Mouse (Mus musculus): Measurements from ENCODE around the gene Scaper. TPM values are rescaled to one million over a fixed set of nuclear protein-coding genes. Genes with fewer than 3 reads are reported as not detected.
A peak's percentile ranks its signal among the peaks of the same experiment; 100 is the strongest.

Scaper gene
- polyA plus RNA-seq, 1 experiment: 2.6 TPM

- peaks cover 77% of the 10 kb centered on the region for H3K27me3 ChIP-seq (ENCODE audit: control insufficient read depth, insufficient read depth, low read length)
Observed at GRCm38 (mm10) chr9:55540888-55541287, 397.0 kb downstream of the Scaper start.

DNA sequence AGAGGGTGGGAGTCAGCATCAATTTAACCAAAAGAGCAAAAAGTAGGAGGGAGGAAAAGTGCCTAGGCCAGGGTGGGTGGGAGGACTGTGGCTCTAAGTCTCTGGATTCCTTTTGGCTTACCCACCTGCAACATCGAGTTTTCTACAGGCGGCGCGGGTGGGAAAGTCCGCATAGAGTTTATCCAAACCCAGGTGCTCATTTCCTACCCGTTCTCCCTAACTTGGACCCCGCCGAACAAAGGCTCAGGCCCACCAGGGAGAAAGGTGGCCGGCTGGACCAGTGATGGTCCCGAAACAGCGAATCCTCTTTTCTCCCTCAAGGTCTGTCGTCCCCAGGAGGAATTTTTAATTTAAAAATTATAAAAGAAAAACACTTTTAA, 397.5 kb downstream of the Scaper start:
- Histone ChIP-seq H3K4me1 (ENCODE audit: control insufficient read depth, insufficient read depth, insufficient read length, low read length) (peaks cover 27% of the 10 kb centered on the region), H3K27ac (ENCODE audit: insufficient read depth, low read depth, low read length) (no peak overlapping the region), H3K36me3 (ENCODE audit: control insufficient read depth, insufficient read depth, low read length) (no peaks in the 10 kb centered on the region), H3K27me3 (ENCODE audit: control insufficient read depth, insufficient read depth, low read length) (peaks cover 72% of the 10 kb centered on the region), H3K4me3 (ENCODE audit: low read depth, low read length) (peak overlapping the region; percentile 66; the same call in 1 of the 2 replicates)
- TF ChIP-seq CTCF (IDR thresholded peaks at IDR 0.05; ENCODE audit: extremely low read depth, insufficient read length, insufficient replicate concordance, low read depth, low read length) (no peak), POLR2A (IDR thresholded peaks at IDR 0.05; ENCODE audit: low read depth, low read length) (no peak)
- WGBS: 3% methylated on average over 12 of the region's 12 CpGs

More at GRCm38 (mm10) chr9:55540888-55541287, 397.0 kb downstream of the Scaper start:
- Histone ChIP-seq H3K36me3 (ENCODE audit: control insufficient read depth, insufficient read depth, low read length) (no peaks in the 10 kb centered on the region), H3K4me1 (ENCODE audit: control insufficient read depth, insufficient read depth, insufficient read length, low read length) (peaks cover 31% of the 10 kb centered on the region), H3K27ac (ENCODE audit: insufficient read depth, low read depth, low read length) (no peak overlapping the region), H3K4me3 (ENCODE audit: low read depth, low read length) (peak overlapping the region; percentile 66)
- WGBS: under 1% methylated on average over 28 of the region's 28 CpGs
- TF ChIP-seq CTCF (IDR thresholded peaks at IDR 0.05; ENCODE audit: extremely low read depth, insufficient read length, insufficient replicate concordance, low read depth, low read length) (no peak), POLR2A (IDR thresholded peaks at IDR 0.05; ENCODE audit: low read depth, low read length) (no peak)

DNA sequence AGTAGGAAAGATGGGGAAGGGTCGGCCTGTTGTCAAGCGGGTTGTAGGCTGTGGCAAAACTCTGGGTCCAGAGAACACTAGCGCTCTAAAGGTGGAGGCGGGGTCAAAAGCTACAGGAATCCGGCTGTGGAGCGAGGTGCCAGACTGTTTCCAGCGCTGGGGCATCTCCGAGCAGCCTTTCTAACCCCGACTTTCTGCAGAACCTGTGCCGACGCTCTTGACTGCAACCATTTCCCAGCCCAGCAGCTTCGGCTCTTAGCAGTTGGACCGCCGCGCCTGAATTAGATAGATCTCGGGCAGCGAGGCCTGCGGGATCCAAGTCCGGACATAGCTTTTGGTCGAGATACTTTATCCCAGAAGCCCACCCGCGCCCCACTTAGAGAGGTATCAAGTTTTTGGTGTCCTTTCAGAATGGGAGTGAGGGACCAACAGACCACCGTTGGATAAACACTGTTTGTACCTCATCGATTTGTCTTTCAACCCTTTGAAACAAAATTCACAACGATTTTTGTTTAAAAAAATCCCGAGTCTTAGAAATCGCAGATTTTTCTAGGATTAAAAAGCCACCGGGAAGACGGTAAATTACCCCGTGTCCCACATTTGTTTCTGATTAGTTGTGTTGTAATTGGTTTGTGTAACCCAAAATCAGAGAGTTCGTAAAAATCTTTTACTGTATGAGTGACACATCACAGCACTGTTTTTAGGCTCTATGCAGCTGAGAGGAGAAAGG, 398.1 kb downstream of the Scaper start:
- WGBS: 5% methylated on average over 31 of the region's 31 CpGs
- Histone ChIP-seq H3K4me1 (ENCODE audit: control insufficient read depth, insufficient read depth, insufficient read length, low read length) (peaks cover 22% of the 10 kb centered on the region), H3K4me3 (ENCODE audit: low read depth, low read length) (no peak overlapping the region), H3K27ac (ENCODE audit: insufficient read depth, low read depth, low read length) (no peak overlapping the region), H3K36me3 (ENCODE audit: control insufficient read depth, insufficient read depth, low read length) (no peaks in the 10 kb centered on the region), H3K27me3 (ENCODE audit: control insufficient read depth, insufficient read depth, low read length) (peaks cover 67% of the 10 kb centered on the region)
- no peak for TF ChIP-seq CTCF (IDR thresholded peaks at IDR 0.05; ENCODE audit: extremely low read depth, insufficient read length, insufficient replicate concordance, low read depth, low read length)
- no peak for TF ChIP-seq POLR2A (IDR thresholded peaks at IDR 0.05; ENCODE audit: low read depth, low read length)

- H3K4me3 ChIP-seq (ENCODE audit: low read depth, low read length): no peak overlapping the region
Observed at GRCm38 (mm10) chr9:55539006-55539405, 398.9 kb downstream of the Scaper start.

DNA sequence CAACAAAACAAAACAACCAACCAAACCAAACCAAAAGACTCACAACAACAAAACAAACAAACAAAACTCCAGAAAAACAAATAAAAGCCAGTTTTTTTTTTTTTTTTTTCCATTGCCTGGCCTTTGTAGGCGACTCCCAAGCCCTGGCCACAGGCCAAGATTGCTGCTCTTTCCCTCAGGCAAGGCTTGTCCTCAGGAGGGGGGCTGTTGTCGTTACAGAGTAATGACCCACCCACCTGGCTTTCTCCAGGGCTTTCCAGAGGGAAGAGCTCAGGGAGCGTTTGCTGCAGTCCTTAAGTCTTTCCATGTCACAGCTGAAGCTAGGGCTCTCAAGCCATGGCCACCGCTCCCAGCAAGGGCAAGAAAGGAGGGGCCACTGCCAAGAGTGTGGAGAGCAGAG, 399.5 kb downstream of the Scaper start, which contains the start of gene Isl2:
Gene Isl2 (plus strand): TSS at position 296 of the 400 bp plus-strand sequence.
- H3K27me3 ChIP-seq (ENCODE audit: control insufficient read depth, insufficient read depth, low read length): peaks cover 52% of the 10 kb centered on the region
- TF ChIP-seq POLR2A (IDR thresholded peaks at IDR 0.05; ENCODE audit: low read depth, low read length): no peak
- no peak for TF ChIP-seq CTCF (IDR thresholded peaks at IDR 0.05; ENCODE audit: extremely low read depth, insufficient read length, insufficient replicate concordance, low read depth, low read length)
- H3K4me1 ChIP-seq (ENCODE audit: control insufficient read depth, insufficient read depth, insufficient read length, low read length): peaks cover 15% of the 10 kb centered on the region
- no peaks in the 10 kb centered on the region for H3K36me3 ChIP-seq (ENCODE audit: control insufficient read depth, insufficient read depth, low read length)
- WGBS: 22% methylated on average over 4 of the region's 4 CpGs
- no peak within 1 kb of the TSS for H3K27ac ChIP-seq (ENCODE audit: insufficient read depth, low read depth, low read length)
- no peak within 1 kb of the TSS for H3K4me3 ChIP-seq (ENCODE audit: low read depth, low read length)

More at GRCm38 (mm10) chr9:55539006-55539405, 398.9 kb downstream of the Scaper start:
- WGBS: 22% methylated on average over 1 of the region's 1 CpGs
- TF ChIP-seq POLR2A (IDR thresholded peaks at IDR 0.05; ENCODE audit: low read depth, low read length): no peak
- TF ChIP-seq CTCF (IDR thresholded peaks at IDR 0.05; ENCODE audit: extremely low read depth, insufficient read length, insufficient replicate concordance, low read depth, low read length): no peak
- Histone ChIP-seq H3K27ac (ENCODE audit: insufficient read depth, low read depth, low read length) (no peak overlapping the region), H3K27me3 (ENCODE audit: control insufficient read depth, insufficient read depth, low read length) (peaks cover 58% of the 10 kb centered on the region), H3K4me1 (ENCODE audit: control insufficient read depth, insufficient read depth, insufficient read length, low read length) (peaks cover 17% of the 10 kb centered on the region), H3K36me3 (ENCODE audit: control insufficient read depth, insufficient read depth, low read length) (no peaks in the 10 kb centered on the region)

GRCm38 (mm10) chr9:55535907-55536306, 402.0 kb downstream of the Scaper start:
- H3K4me3 ChIP-seq (ENCODE audit: low read depth, low read length): no peak overlapping the region
- no peaks in the 10 kb centered on the region for H3K36me3 ChIP-seq (ENCODE audit: control insufficient read depth, insufficient read depth, low read length)
- TF ChIP-seq CTCF (IDR thresholded peaks at IDR 0.05; ENCODE audit: extremely low read depth, insufficient read length, insufficient replicate concordance, low read depth, low read length) (peak; percentile 79; the same call in 1 of the 2 replicates), POLR2A (IDR thresholded peaks at IDR 0.05; ENCODE audit: low read depth, low read length) (no peak)
- peaks cover 29% of the 10 kb centered on the region for H3K27me3 ChIP-seq (ENCODE audit: control insufficient read depth, insufficient read depth, low read length)
- no peak overlapping the region for H3K27ac ChIP-seq (ENCODE audit: insufficient read depth, low read depth, low read length)
- peaks cover 5% of the 10 kb centered on the region for H3K4me1 ChIP-seq (ENCODE audit: control insufficient read depth, insufficient read depth, insufficient read length, low read length)
- WGBS: 17% methylated on average over 3 of the region's 3 CpGs

- Histone ChIP-seq H3K4me1 (ENCODE audit: control insufficient read depth, insufficient read depth, insufficient read length, low read length) (no peaks in the 10 kb centered on the region), H3K36me3 (ENCODE audit: control insufficient read depth, insufficient read depth, low read length) (no peaks in the 10 kb centered on the region), H3K27ac (ENCODE audit: insufficient read depth, low read depth, low read length) (no peak overlapping the region), H3K4me3 (ENCODE audit: low read depth, low read length) (no peak overlapping the region), H3K27me3 (ENCODE audit: control insufficient read depth, insufficient read depth, low read length) (no peaks in the 10 kb centered on the region)
- 70% methylated on average over 4 of the region's 4 CpGs for WGBS
- TF ChIP-seq CTCF (IDR thresholded peaks at IDR 0.05; ENCODE audit: extremely low read depth, insufficient read length, insufficient replicate concordance, low read depth, low read length): peak; percentile 54; the same call in 1 of the 2 replicates
- no peak for TF ChIP-seq POLR2A (IDR thresholded peaks at IDR 0.05; ENCODE audit: low read depth, low read length)
Observed at GRCm38 (mm10) chr9:55525716-55526115, 412.2 kb downstream of the Scaper start.
